Mouse (Mus musculus) CH12.LX (cell line): Measurements from ENCODE around the gene Gnai1. TPM values are rescaled to one million over a fixed set of nuclear protein-coding genes. Genes with fewer than 3 reads are reported as not detected.

Experiments used
- DNase-seq: peaks from one replicate; pipeline ENCODE4 v3.0.0-alpha.2; 2013; ENCODE audit errors: extremely low read depth
- H3K27ac ChIP-seq: 2 replicates; pipeline ENCODE4 v1.5.1; 2012; ENCODE audit warnings: low read depth, mild to moderate bottlenecking, control low read depth, moderate library complexity; ENCODE audit not compliant: insufficient read depth
- H3K27me3 ChIP-seq: replicated peaks from 2 replicates; pipeline ENCODE3; 2012; ENCODE audit warnings: inconsistent platforms
- H3K36me3 ChIP-seq, 2 experiments: replicated peaks in 1 of 2; 2 replicates each; pipeline versions ENCODE3 to v1.6.1; 2012; ENCODE audit warnings: inconsistent platforms in 1 of 2, low read length in 1 of 2, mild to moderate bottlenecking in 1 of 2, mixed read lengths in 1 of 2, moderate library complexity in 1 of 2; ENCODE audit not compliant: control insufficient read depth in 1 of 2, insufficient read depth in 1 of 2
- H3K4me1 ChIP-seq, 2 experiments: 2 replicates each; pipeline ENCODE4 v1.6.1; 2012; ENCODE audit warnings: inconsistent platforms in 1 of 2, moderate library complexity in 1 of 2; ENCODE audit not compliant: insufficient read depth in 2 of 2, control insufficient read depth in 1 of 2
- H3K4me2 ChIP-seq: 2 replicates; pipeline ENCODE4 v1.6.1; 2012; ENCODE audit warnings: low read depth, mild to moderate bottlenecking, control low read depth; ENCODE audit not compliant: poor library complexity, insufficient read depth, severe bottlenecking
- H3K4me3 ChIP-seq, 3 experiments: fragments of 150-350 bp in 1 of 3; sonication (generic) in 1 of 3; replicated peaks in 1 of 3; 2 replicates each; pipeline versions ENCODE3 to v1.5.1; 2011 to 2012; ENCODE audit warnings: low read depth in 2 of 3, low read length in 2 of 3, mild to moderate bottlenecking in 2 of 3, moderate library complexity in 2 of 3, control low read depth in 1 of 3, improper control_type of control experiment in 1 of 3, inconsistent platforms in 1 of 3, mixed read lengths in 1 of 3; ENCODE audit not compliant: poor library complexity in 1 of 3
- H3K79me2 ChIP-seq: replicated peaks from 2 replicates; pipeline ENCODE4 v1.6.1; 2012; ENCODE audit warnings: mild to moderate bottlenecking, moderate library complexity; ENCODE audit not compliant: control insufficient read depth, poor library complexity, insufficient read depth, severe bottlenecking; ENCODE audit errors: extremely low read depth
- H3K9ac ChIP-seq: 2 replicates; pipeline ENCODE4 v1.6.1; 2012; ENCODE audit warnings: low read depth, mild to moderate bottlenecking, control low read depth, moderate library complexity; ENCODE audit not compliant: insufficient read depth
- H3K9me3 ChIP-seq: replicated peaks from 2 replicates; pipeline ENCODE3; 2012; ENCODE audit warnings: low read length, inconsistent platforms, mixed read lengths
- BHLHE40 ChIP-seq: IDR thresholded peaks from 2 replicates; pipeline ENCODE4 v1.6.1; 2011; ENCODE audit warnings: mild to moderate bottlenecking, low read depth, low read length, improper control_type of control experiment
- CHD1 ChIP-seq: IDR thresholded peaks from 2 replicates; pipeline ENCODE4 v1.6.1; 2012; ENCODE audit warnings: low read depth, low read length, improper control_type of control experiment, inconsistent platforms
- CTCF ChIP-seq, 2 experiments: IDR thresholded peaks in 1 of 2; conservative IDR thresholded peaks in 1 of 2; 2 replicates each; pipeline ENCODE4 v1.5.1; 2011 to 2012; ENCODE audit warnings: low read depth in 2 of 2, low read length in 2 of 2, improper control_type of control experiment in 1 of 2, inconsistent platforms in 1 of 2, mild to moderate bottlenecking in 1 of 2, moderate library complexity in 1 of 2
- ELF1 ChIP-seq: IDR thresholded peaks from 2 replicates; pipeline ENCODE4 v1.6.1; 2014; ENCODE audit warnings: low read depth, mild to moderate bottlenecking, inconsistent platforms, low read length, improper control_type of control experiment
- ETS1 ChIP-seq: conservative IDR thresholded peaks from 2 replicates; pipeline ENCODE4 v1.6.1; 2012; ENCODE audit warnings: low read depth, mild to moderate bottlenecking, inconsistent platforms, low read length, improper control_type of control experiment, moderate library complexity
- GABPA ChIP-seq: IDR thresholded peaks from 2 replicates; pipeline ENCODE4 v1.6.1; 2012; ENCODE audit warnings: low read depth, low read length, improper control_type of control experiment, inconsistent platforms; ENCODE audit not compliant: insufficient replicate concordance
- JUN ChIP-seq: IDR thresholded peaks from 2 replicates; pipeline ENCODE4 v1.6.1; 2011; ENCODE audit warnings: low read depth, mild to moderate bottlenecking, low read length, improper control_type of control experiment, moderate library complexity; ENCODE audit not compliant: insufficient read depth
- MYC ChIP-seq: IDR thresholded peaks from 2 replicates; pipeline ENCODE4 v1.6.1; 2011; ENCODE audit warnings: low read depth, mild to moderate bottlenecking, improper control_type of control experiment, low read length
- NELFE ChIP-seq: IDR thresholded peaks from 2 replicates; pipeline ENCODE4 v1.6.1; 2011; ENCODE audit warnings: low read depth, low read length, improper control_type of control experiment
- PAX5 ChIP-seq: IDR thresholded peaks from 2 replicates; pipeline ENCODE4 v1.6.1; 2012; ENCODE audit warnings: low read length, inconsistent platforms, mixed read lengths
- POLR2AphosphoS2 ChIP-seq: IDR thresholded peaks from 2 replicates; pipeline ENCODE4 v1.6.1; 2011; ENCODE audit warnings: low read depth, low read length, improper control_type of control experiment
- TBP ChIP-seq: conservative IDR thresholded peaks from 2 replicates; pipeline ENCODE4 v1.6.1; 2011; ENCODE audit warnings: low read depth, low read length, improper control_type of control experiment
- ZMIZ1 ChIP-seq: IDR thresholded peaks from 2 replicates; pipeline ENCODE4 v1.6.1; 2012; ENCODE audit warnings: low read depth, mild to moderate bottlenecking, inconsistent platforms, low read length, improper control_type of control experiment
- dilution Hi-C: fragments of 300-500 bp; cut with MboI; formaldehyde crosslinking; loops from 2 replicates; pipeline ENCODE4 v1.14.3; 2020; ENCODE audit warnings: low sequenced_read_pairs; ENCODE audit not compliant: extremely low pct_unique_long_range_greater_than_20kb, extremely low pct_ligation_motif_present
- in situ Hi-C: fragments of 300-500 bp; cut with MboI; formaldehyde crosslinking; loops from 3 replicates; pipeline ENCODE4 v1.14.3; 2019; ENCODE audit warnings: low sequenced_read_pairs, low pct_ligation_motif_present, low pct_unique_long_range_greater_than_20kb, mixed read lengths
- polyA plus RNA-seq: library from polyadenylated mRNA; unstranded; fragments of >175 nt; gene quantifications from 2 replicates; pipeline ENCODE4 v1.2.1, GENCODE M21; 2012; ENCODE audit warnings: low read depth; ENCODE audit not compliant: insufficient read length
- total RNA-seq, 2 experiments: library from RNA; depleted of rRNA; stranded (reverse); fragments of 300-350 nt in 1 of 2; fragments of >200 nt in 1 of 2; gene quantifications; 2 replicates each; pipeline ENCODE4 v1.2.3; 2012 to 2014

Gnai1 gene
- total and polyA plus RNA-seq, 3 experiments: not detected

DNA sequence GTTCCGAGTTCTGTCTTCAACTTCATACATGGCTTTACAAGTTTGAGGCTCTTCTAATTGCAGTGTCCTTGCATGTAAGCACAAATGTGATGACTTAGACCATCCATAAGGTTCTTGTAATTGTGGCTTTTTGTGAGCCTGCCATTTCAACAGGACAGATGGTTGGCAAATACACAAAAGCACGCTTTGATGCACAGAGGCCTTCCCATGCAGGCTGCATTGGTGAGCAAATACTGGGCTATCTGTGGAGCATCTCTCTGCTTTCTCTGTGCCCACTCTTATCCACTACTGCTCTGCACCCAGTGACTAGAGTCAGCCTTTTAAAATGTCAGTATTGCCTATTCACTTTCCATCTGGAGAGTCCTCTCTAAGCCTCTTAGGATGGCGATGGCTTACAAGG is 5.3 kb upstream of the Gnai1 start:
- DNase-seq: no peak
- H3K36me3 ChIP-seq: no peaks in the 10 kb centered on the region
- no peak overlapping the region for H3K4me3 ChIP-seq
- no peak overlapping the region for H3K9ac ChIP-seq
- H3K27me3 ChIP-seq: no peaks in the 10 kb centered on the region
- H3K4me2 ChIP-seq: no peak overlapping the region
- H3K27ac ChIP-seq: no peak overlapping the region
- in situ Hi-C loops (no loop called here), dilution Hi-C loops (no loop called here)
- TF ChIP-seq ZMIZ1 (no peak), POLR2AphosphoS2 (no peak), JUN (no peak), CTCF (conservative IDR thresholded peaks at IDR 0.05 in 1 of 2, IDR thresholded peaks at IDR 0.05 in 1 of 2; ENCODE audit: low read depth in 2 of 2, low read length in 2 of 2) (no peak), MYC (no peak), CHD1 (no peak), ELF1 (no peak), BHLHE40 (no peak)
- peaks cover 3% of the 10 kb centered on the region for H3K9me3 ChIP-seq
- no peaks in the 10 kb centered on the region for H3K4me1 ChIP-seq
- H3K79me2 ChIP-seq: no peaks in the 10 kb centered on the region

DNA sequence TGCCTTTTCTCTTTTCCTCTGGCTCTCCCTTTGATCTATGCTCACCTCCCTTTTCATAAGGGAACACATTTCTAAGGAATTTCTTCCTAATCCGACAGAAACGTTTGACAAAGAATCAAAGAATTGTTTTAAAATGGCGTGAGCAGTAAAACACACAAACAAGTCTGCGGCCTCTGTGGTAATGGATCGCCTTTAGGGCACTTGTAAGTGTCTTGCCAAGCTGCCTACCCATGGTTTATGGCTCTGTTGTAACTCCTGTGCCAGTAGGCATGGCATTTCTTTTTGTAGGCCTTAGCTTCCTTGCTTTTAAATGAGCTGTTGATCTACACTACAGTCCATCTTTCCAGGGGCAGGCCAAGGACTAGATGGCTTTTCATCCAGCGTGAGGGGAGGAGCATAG is 801 bp upstream of the Gnai1 start:
- Histone ChIP-seq H3K27ac (no peak overlapping the region), H3K4me2 (no peak overlapping the region), H3K9ac (no peak overlapping the region), H3K79me2 (no peaks in the 10 kb centered on the region), H3K9me3 (peaks cover 14% of the 10 kb centered on the region), H3K4me3 (no peak overlapping the region), H3K27me3 (no peaks in the 10 kb centered on the region), H3K4me1 (no peaks in the 10 kb centered on the region), H3K36me3 (no peaks in the 10 kb centered on the region)
- in situ Hi-C loops (no loop called here), dilution Hi-C loops (no loop called here)
- TF ChIP-seq GABPA (no peak), NELFE (no peak), PAX5 (no peak), ETS1 (no peak)
- no peak for DNase-seq

DNA sequence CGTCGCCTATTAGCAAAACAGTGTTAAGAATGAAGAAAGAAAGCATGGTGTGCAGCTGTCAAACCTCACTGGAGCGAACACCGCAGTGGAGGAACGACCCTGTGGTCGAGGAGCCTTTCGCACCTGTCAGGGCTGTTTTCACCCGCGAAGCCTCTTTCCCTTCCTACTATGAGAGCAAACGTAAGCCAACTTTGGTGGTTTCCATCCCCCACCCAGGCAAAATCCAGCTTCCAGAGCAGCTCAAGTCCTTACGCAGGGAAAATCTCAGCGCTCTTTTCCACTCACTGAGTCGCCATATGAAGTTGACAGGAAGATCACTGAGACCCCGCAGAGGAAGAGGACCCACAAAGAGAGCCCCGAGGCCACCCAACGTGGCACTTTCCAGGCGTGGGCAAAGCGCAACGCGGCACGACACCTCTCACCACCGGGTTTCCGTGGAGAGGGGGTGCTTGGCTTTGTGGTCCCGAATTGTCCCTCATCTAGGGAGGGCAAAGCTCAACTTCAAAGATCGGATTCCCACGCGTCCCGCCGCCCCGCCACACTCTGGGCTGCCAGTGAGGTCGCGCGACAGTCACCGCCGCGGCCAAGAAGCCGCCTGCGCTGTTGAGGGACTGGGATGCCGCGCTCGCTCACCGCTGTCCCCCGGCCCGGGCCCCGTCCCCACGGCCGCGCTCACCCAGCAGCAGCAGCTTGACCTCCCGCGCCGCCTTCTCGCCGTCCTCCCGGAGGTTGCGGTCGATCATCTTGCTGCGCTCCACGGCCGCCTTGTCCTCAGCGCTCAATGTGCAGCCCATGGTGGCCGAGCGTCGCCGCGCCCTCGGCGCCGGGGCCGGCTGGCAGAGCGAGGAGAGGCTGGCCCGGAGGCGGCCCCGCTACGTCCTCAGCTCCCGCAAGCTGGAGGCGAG is 527 bp downstream of the Gnai1 start:
- Histone ChIP-seq H3K4me3 (no peak overlapping the region), H3K9me3 (peaks cover 14% of the 10 kb centered on the region), H3K36me3 (no peaks in the 10 kb centered on the region), H3K27me3 (no peaks in the 10 kb centered on the region), H3K9ac (no peak overlapping the region), H3K4me1 (no peaks in the 10 kb centered on the region), H3K79me2 (no peaks in the 10 kb centered on the region), H3K4me2 (no peak overlapping the region), H3K27ac (no peak overlapping the region)
- dilution Hi-C loops: no loop called here
- in situ Hi-C loops: no loop called here
- no peak for TF ChIP-seq TBP
- DNase-seq: no peak
